Mouse (Mus musculus) heart, embryonic 10.5 days (tissue): ENCODE data around the gene Hoxc10. TPM values are rescaled to one million over a fixed set of nuclear protein-coding genes. Genes with fewer than 3 reads are reported as not detected.

Experiments used
- DNase-seq: peaks from one replicate; pipeline ENCODE4 v3.0.0-alpha.2; 2017; ENCODE audit warnings: low spot score
- H3K27ac ChIP-seq: fragments of 300-500 bp; sonication (generic); 2 replicates; pipeline ENCODE4 v1.5.1; 2016; ENCODE audit warnings: mild to moderate bottlenecking
- H3K27me3 ChIP-seq: fragments of 300-500 bp; sonication (generic); 2 replicates; pipeline ENCODE4 v1.6.1; 2016; ENCODE audit warnings: mild to moderate bottlenecking; ENCODE audit not compliant: poor library complexity, insufficient read depth, severe bottlenecking
- H3K36me3 ChIP-seq: fragments of 300-500 bp; sonication (generic); 2 replicates; pipeline ENCODE4 v1.6.1; 2016; ENCODE audit warnings: mild to moderate bottlenecking, moderate library complexity
- H3K4me1 ChIP-seq: fragments of 300-500 bp; sonication (generic); 2 replicates; pipeline ENCODE4 v1.6.1; 2016; ENCODE audit warnings: mild to moderate bottlenecking
- H3K4me3 ChIP-seq: fragments of 300-500 bp; sonication (generic); 2 replicates; pipeline ENCODE4 v1.5.1; 2016; ENCODE audit warnings: mild to moderate bottlenecking, moderate library complexity
- H3K9me3 ChIP-seq: fragments of 300-500 bp; sonication (generic); 2 replicates; pipeline ENCODE4 v1.6.1; 2016; ENCODE audit warnings: mild to moderate bottlenecking, moderate library complexity
- WGBS: fragments of 180-500 bp; shearing (Covaris S2); methylation state at CpG from one replicate; pipeline ENCODE4 v1.1.7; 2016; 5-methylcytosine and 5-hydroxymethylcytosine counted together
- polyA plus RNA-seq: library from polyadenylated mRNA; unstranded; fragments of >200 nt; fragmentation: Nextera tagmentation; extraction: Ambion mirVana; gene quantifications from 2 replicates; pipeline ENCODE4 v1.2.1, GENCODE M21; 2016

Hoxc10 gene
- polyA plus RNA-seq, 1 experiment from 2014 or later: 0.62 TPM

GRCm38 (mm10) chr15:102934438-102934837, 32.2 kb upstream of the Hoxc10 start:
- under 1% methylated on average over 12 of the region's 12 CpGs for WGBS

GRCm38 (mm10) chr15:102934897-102935296, 31.7 kb upstream of the Hoxc10 start:
- H3K9me3 ChIP-seq: no peaks in the 10 kb centered on the region
- no peaks in the 10 kb centered on the region for H3K36me3 ChIP-seq
- no peak overlapping the region for H3K27ac ChIP-seq
- 0 out of 2 replicates have a peak, but pooled peaks cover 3% of the 10 kb centered on the region for H3K4me1 ChIP-seq
- H3K27me3 ChIP-seq: peaks cover 100% of the 10 kb centered on the region
- peak; percentile 73 for DNase-seq
- 0 out of 2 replicates have a peak overlapping the region, but pooled peaks have one; percentile 22 for H3K4me3 ChIP-seq
- under 1% methylated on average over 27 of the region's 27 CpGs for WGBS

More at GRCm38 (mm10) chr15:102934438-102934837, 32.2 kb upstream of the Hoxc10 start:
- H3K27me3 ChIP-seq: peaks cover 100% of the 10 kb centered on the region
- H3K9me3 ChIP-seq: no peaks in the 10 kb centered on the region
- no peak overlapping the region for H3K27ac ChIP-seq
- H3K36me3 ChIP-seq: no peaks in the 10 kb centered on the region
- no peak overlapping the region for H3K4me3 ChIP-seq
- DNase-seq: no peak
- 0 out of 2 replicates have a peak, but pooled peaks cover 3% of the 10 kb centered on the region for H3K4me1 ChIP-seq

- under 1% methylated on average over 31 of the region's 31 CpGs for WGBS
- H3K4me1 ChIP-seq: 0 out of 2 replicates have a peak, but pooled peaks cover 3% of the 10 kb centered on the region
- no peaks in the 10 kb centered on the region for H3K9me3 ChIP-seq
- H3K27me3 ChIP-seq: peaks cover 100% of the 10 kb centered on the region
- no peaks in the 10 kb centered on the region for H3K36me3 ChIP-seq
- H3K4me3 ChIP-seq: no peak within 1 kb of the TSS
- no peak within 1 kb of the TSS for H3K27ac ChIP-seq
- no peak for DNase-seq
These were observed 30.2 kb upstream of the Hoxc10 start, which contains the start of gene Hoxc12 for GRCm38 (mm10) chr15:102936279-102936972. Gene Hoxc12, plus strand, starts transcription at chr15:102936757.

GRCm38 (mm10) chr15:102937036-102937666, 29.4 kb upstream of the Hoxc10 start:
- Histone ChIP-seq H3K27ac (no peak overlapping the region), H3K27me3 (peaks cover 100% of the 10 kb centered on the region), H3K4me3 (no peak overlapping the region), H3K36me3 (no peaks in the 10 kb centered on the region), H3K9me3 (no peaks in the 10 kb centered on the region), H3K4me1 (no peaks in the 10 kb centered on the region)
- 1% methylated on average over 50 of the region's 50 CpGs for WGBS
- no peak for DNase-seq

- H3K27me3 ChIP-seq: peaks cover 100% of the 10 kb centered on the region
- no peak overlapping the region for H3K27ac ChIP-seq
- under 1% methylated on average over 34 of the region's 34 CpGs for WGBS
- no peaks in the 10 kb centered on the region for H3K9me3 ChIP-seq
- no peak overlapping the region for H3K4me3 ChIP-seq
- no peak for DNase-seq
- peaks cover 10% of the 10 kb centered on the region; the same call in 1 of the 2 replicates for H3K4me1 ChIP-seq
- no peaks in the 10 kb centered on the region for H3K36me3 ChIP-seq
These were observed 27.1 kb upstream of the Hoxc10 start for GRCm38 (mm10) chr15:102939256-102940155.

GRCm38 (mm10) chr15:102942739-102943467, 23.7 kb upstream of the Hoxc10 start:
- 0% methylated on average over 45 of the region's 53 CpGs for WGBS
- Histone ChIP-seq H3K9me3 (no peaks in the 10 kb centered on the region), H3K4me3 (peak overlapping the region; percentile 50), H3K27me3 (peaks cover 100% of the 10 kb centered on the region), H3K36me3 (no peaks in the 10 kb centered on the region), H3K4me1 (peaks cover 10% of the 10 kb centered on the region; the same call in 1 of the 2 replicates), H3K27ac (no peak overlapping the region)
- no peak for DNase-seq

- peak overlapping the region; percentile 50 for H3K4me3 ChIP-seq
- no peaks in the 10 kb centered on the region for H3K36me3 ChIP-seq
- DNase-seq: no peak
- H3K4me1 ChIP-seq: peaks cover 10% of the 10 kb centered on the region; the same call in 1 of the 2 replicates
- no peaks in the 10 kb centered on the region for H3K9me3 ChIP-seq
- no peak overlapping the region for H3K27ac ChIP-seq
- peaks cover 100% of the 10 kb centered on the region for H3K27me3 ChIP-seq
- WGBS: under 1% methylated on average over 5 of the region's 5 CpGs
These were observed 23.2 kb upstream of the Hoxc10 start for GRCm38 (mm10) chr15:102943468-102943813.

GRCm38 (mm10) chr15:102945185-102946077, 21.2 kb upstream of the Hoxc10 start:
- Histone ChIP-seq H3K27ac (no peak overlapping the region), H3K4me3 (no peak overlapping the region)
- WGBS: 10% methylated on average over 22 of the region's 22 CpGs

GRCm38 (mm10) chr15:102947276-102947675, 19.3 kb upstream of the Hoxc10 start:
- no peaks in the 10 kb centered on the region for H3K36me3 ChIP-seq
- H3K4me3 ChIP-seq: no peak overlapping the region
- no peak for DNase-seq
- H3K4me1 ChIP-seq: peaks cover 10% of the 10 kb centered on the region; the same call in 1 of the 2 replicates
- WGBS: 0% methylated on average over 9 of the region's 9 CpGs
- H3K9me3 ChIP-seq: no peaks in the 10 kb centered on the region
- peaks cover 100% of the 10 kb centered on the region for H3K27me3 ChIP-seq
- no peak overlapping the region for H3K27ac ChIP-seq

More at GRCm38 (mm10) chr15:102945185-102946077, 21.2 kb upstream of the Hoxc10 start:
- H3K36me3 ChIP-seq: no peaks in the 10 kb centered on the region
- peaks cover 10% of the 10 kb centered on the region; the same call in 1 of the 2 replicates for H3K4me1 ChIP-seq
- DNase-seq: no peak
- peaks cover 100% of the 10 kb centered on the region for H3K27me3 ChIP-seq
- H3K9me3 ChIP-seq: no peaks in the 10 kb centered on the region

GRCm38 (mm10) chr15:102948842-102949241, 17.8 kb upstream of the Hoxc10 start:
- Histone ChIP-seq H3K4me1 (no peaks in the 10 kb centered on the region), H3K36me3 (no peaks in the 10 kb centered on the region), H3K4me3 (no peak overlapping the region), H3K27ac (no peak overlapping the region), H3K9me3 (no peaks in the 10 kb centered on the region), H3K27me3 (peaks cover 100% of the 10 kb centered on the region)
- DNase-seq: no peak
- WGBS: 9% methylated on average over 2 of the region's 2 CpGs

GRCm38 (mm10) chr15:102949696-102950095, 16.9 kb upstream of the Hoxc10 start:
- Histone ChIP-seq H3K9me3 (no peaks in the 10 kb centered on the region), H3K27ac (no peak overlapping the region), H3K27me3 (peaks cover 100% of the 10 kb centered on the region), H3K4me1 (peaks cover 1% of the 10 kb centered on the region; the same call in 1 of the 2 replicates), H3K4me3 (no peak overlapping the region), H3K36me3 (no peaks in the 10 kb centered on the region)
- 2% methylated on average over 20 of the region's 20 CpGs for WGBS
- DNase-seq: no peak
